Mouse (Mus musculus): ENCODE results near the gene Rgs6.

Gene Rgs6

DNA sequence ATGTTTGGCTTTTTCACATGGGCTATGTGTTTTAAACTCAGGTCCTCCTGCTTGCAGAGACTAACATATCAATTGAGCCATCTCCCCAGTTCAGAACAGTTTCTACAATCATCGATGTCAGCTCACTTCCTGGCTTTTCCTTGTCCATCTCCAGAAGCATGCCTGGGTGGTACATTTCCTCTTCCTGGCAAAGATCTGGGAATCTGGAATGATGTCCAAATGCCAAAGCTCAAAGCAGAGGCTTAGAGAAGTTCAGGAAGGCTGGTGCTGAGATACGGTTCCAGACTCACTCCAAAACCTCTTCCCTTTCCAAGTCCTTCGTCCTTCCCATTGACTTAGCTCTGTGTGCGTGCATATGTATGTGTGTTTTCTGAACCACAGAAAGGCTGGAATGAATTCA, 59.8 kb downstream of the Rgs6 start:
- no peak for DNase-seq (ENCODE audit: low spot score in 2 of 2)

DNA sequence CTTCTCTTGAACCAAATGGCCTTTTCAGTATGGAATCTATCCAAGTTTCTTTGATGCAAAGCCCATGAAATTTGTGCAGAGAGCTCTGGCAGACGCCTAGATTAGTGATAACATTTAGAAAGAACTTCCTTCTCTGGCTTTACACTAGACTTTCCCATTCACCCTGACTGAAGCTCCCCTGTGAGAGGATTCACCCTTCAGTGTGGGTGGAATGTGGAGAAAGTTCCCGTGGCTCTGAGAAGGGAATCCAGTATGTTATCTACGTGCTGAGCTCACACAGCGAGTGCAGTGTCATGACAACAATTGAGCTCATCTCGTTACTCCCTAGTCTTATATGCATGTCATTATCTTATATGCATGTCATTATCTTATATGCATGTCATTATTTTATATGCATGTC, 61.9 kb downstream of the Rgs6 start:
- DNase-seq (ENCODE audit: low spot score in 2 of 2) = no peak

GRCm38 (mm10) chr12:82664598-82664997, 76.5 kb downstream of the Rgs6 start:
- DNase-seq (ENCODE audit: low spot score in 2 of 2) = peak in 1 of 2 experiments; percentile 28

DNA sequence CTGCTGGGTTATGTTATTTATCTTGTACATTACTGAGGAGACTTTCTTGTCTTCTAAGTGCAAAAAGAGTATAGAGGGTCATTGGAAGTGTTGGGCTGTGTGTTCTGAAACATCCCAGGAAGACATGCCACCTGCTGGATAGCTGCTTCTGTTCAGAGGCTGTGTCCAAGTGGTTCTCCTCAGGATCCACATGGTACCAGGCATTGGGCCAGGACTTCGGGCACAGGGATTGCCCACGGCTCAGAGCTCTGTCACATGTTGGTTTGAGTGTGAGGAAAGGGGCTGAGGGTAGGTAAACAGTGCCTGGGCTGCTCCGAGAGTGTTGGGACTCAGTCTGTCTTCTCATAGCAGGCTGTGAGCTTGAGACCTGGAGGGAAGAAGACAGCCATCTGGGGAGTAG, 79.3 kb downstream of the Rgs6 start:
- DNase-seq (ENCODE audit: low spot score in 2 of 2) = no peak

DNA sequence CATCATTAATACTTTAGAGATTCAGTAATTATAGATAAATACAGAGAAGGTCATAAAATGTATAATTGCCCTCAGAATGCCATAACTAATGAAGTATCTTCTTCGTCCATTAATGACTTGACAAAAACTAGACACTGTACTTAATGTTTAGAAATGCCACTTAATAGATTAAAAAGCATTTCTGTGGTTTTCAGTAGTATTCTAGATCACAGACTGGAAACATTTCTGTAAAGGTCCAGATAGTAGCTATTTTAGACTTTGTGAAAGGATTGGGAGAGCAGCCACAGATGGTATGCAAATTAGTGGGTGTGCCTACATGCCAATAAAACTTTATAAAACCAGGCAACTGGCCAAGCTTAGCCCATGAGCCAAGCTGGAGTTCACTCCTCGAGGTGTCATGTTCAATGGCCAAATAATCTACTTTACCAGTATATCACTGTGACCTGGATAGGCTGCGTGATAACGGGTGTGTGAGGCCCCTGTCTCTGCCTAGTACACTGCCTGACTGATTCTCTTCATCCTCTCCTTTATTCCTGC, 82.2 kb downstream of the Rgs6 start:
- DNase-seq (ENCODE audit: low spot score in 2 of 2) = no peak

DNA sequence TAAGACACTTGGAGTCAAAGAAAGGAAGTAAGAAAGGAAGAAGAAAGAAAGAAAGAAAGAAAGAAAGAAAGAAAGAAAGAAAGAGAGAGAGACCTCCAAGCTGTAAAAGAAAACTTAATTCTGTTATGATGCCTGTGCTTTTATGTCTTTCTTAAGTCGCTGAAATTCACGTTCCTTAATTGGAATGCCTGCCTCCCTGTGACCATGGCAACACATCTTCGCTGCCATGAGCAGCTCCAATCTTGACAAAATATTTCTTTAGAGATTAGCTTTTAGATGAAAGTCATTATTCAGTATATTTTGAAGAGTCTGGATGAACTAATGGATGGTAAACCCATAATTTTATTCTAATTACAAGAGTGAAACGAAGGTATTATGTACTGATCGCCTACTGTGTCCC, 83.5 kb downstream of the Rgs6 start:
- no peak for DNase-seq (ENCODE audit: low spot score in 2 of 2)

DNA sequence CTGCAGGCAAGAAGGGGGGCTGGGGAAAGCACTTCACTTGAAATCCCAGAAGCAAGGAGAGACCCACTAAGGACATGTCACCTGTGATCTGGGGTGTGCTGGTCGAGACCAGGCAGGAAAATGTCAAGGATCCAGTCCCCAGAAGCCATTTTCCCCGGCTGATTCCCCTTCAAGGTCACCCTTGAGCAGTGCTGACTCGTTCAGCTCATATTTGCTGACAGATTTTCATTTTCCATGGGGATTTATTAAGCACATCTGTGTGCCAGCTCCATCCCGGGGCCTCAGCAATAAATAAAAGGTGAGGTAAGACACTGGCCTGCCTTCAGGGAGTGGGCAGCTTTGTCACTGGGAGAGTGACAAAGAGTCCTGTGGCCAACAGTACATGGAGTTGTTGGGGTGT, 87.0 kb downstream of the Rgs6 start:
- DNase-seq (ENCODE audit: low spot score in 2 of 2) = no peak

DNA sequence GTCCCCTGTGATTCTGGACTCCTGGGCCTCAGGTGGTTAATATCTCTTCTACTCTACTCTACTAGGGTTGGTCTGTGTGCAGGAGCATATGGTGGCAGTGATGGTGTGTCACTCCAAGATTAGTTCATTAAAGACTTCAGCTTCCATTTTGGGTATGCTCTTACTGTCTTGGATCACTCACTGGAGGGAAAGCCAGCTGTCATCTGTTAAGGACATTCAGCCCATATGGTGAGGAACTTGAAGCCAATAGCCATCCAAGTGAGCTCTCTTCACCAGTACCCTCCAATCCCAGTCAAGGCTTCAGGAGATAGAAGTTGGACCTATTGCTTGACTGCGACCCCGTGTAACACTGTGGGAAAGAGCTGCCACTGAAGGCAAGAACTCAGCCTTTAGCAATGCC, 98.9 kb downstream of the Rgs6 start:
- DNase-seq (ENCODE audit: low spot score in 2 of 2) = no peak

- DNase-seq (ENCODE audit: low spot score in 2 of 2) = no peak
These were observed 110.9 kb downstream of the Rgs6 start for GRCm38 (mm10) chr12:82698886-82699527.

- no peak for DNase-seq (ENCODE audit: low spot score in 2 of 2)
These were observed 111.4 kb downstream of the Rgs6 start for GRCm38 (mm10) chr12:82699528-82699905.

DNA sequence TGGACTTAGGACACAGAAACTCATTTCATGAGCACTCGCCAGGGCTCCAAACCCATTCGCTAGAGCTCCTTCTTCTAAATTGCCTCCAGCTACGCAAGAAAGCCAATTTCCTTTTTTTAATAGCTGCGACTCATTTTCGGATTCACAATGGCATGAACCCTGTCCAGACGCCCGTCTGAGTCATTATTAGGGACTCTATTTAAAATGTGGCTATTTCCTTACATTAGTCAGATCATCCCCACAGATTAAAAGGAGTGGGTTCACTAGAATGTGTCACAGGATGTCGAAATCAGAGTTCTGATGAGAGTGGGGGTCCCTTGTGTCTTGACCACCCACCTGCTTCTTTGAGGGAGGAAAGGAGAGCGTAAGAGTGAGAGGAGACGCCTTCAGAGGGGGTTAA, 112.1 kb downstream of the Rgs6 start:
- no peak for DNase-seq (ENCODE audit: low spot score in 2 of 2)

- DNase-seq (ENCODE audit: low spot score in 2 of 2) = no peak
These were observed 112.7 kb downstream of the Rgs6 start for GRCm38 (mm10) chr12:82700840-82701239.

DNA sequence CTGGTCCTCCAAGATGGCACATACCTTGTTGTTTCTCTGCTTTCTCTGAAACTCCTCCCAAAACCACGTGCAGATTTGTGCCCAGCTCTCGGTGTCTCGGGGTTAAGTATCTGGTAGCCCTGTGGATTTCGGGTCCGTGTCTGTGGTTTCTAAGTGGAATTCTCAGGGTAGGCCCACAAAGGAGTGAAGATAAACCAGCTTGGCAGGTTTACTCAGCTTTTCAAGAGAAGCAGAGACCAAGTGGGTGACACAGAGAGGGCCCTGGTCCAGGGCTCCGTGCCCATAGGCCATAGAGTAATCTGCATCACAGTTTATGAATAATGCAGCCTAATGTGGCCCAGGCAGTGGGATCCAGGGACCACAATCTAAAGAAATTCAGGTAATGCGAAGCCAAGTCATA, 113.3 kb downstream of the Rgs6 start:
- DNase-seq (ENCODE audit: low spot score in 2 of 2) = no peak

GRCm38 (mm10) chr12:82710376-82710775, 122.3 kb downstream of the Rgs6 start:
- no peak for DNase-seq (ENCODE audit: low spot score in 2 of 2)

GRCm38 (mm10) chr12:82714284-82714683, 126.2 kb downstream of the Rgs6 start:
- DNase-seq (ENCODE audit: low spot score in 2 of 2) = no peak

- DNase-seq (ENCODE audit: low spot score in 2 of 2) = no peak
These were observed 135.0 kb downstream of the Rgs6 start for GRCm38 (mm10) chr12:82723017-82723540.

- DNase-seq (ENCODE audit: low spot score in 2 of 2) = no peak
These were observed 138.2 kb downstream of the Rgs6 start for GRCm38 (mm10) chr12:82726255-82726654.

GRCm38 (mm10) chr12:82731587-82731986, 143.5 kb downstream of the Rgs6 start:
- no peak for DNase-seq (ENCODE audit: low spot score in 2 of 2)

GRCm38 (mm10) chr12:82742955-82743354, 154.9 kb downstream of the Rgs6 start:
- no peak for DNase-seq (ENCODE audit: low spot score in 2 of 2)

DNA sequence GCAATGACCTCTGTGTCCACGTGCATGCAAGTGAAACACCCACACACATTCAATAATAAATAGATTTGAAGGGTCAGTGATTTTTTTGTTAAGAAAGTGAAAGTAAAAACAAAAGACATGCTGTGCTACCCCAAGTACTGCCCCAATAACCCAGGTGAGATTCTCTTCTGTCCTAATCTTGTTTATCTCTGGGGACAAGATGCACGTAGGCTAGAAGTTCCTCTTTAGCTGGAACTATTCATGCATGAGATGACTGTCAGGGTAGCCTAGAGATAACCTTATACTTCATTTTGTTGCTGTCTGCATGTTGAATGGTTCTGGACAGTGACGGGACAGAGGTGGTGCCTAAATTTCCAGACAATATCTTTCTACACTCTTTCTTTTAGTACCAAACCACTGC, 155.9 kb downstream of the Rgs6 start:
- DNase-seq (ENCODE audit: low spot score in 2 of 2) = no peak

DNA sequence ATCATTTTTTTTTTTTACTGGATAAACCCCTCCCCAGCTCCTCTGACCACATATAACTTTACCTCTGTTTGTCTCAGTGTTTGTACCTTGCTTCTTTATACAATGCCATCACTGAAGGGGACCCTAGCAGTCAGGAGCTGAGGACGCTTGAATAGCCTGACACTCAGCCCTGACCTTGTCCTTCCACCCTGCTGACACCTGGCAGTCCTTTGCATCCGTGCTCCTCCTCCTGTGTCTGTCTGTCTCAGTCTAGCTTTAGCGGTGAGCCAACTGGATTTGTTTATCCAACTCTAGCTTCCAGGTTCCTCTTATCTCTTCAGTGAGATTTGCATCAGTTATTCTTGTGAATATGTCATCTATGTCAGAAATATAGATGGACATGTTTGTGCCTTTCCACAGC, 156.7 kb downstream of the Rgs6 start:
- no peak for DNase-seq (ENCODE audit: low spot score in 2 of 2)

DNA sequence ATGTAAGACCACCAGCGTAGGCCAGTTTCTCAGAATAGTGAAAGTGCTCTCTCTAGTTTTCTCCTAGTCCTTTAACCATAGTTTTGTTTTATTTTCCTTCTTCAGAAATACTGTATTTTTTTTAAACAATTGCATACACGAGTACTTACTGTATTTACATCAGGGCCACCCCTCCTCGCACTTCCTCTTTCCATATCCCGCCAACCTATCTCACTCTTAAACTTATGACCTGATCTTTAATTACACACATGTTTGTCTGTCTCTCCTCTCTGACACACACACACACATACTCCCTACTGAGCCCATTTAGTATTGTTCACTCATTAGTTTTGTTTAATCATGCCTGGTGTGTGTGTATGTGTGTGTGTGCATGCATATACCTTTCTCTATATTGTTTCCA, 159.0 kb downstream of the Rgs6 start:
- no peak for DNase-seq (ENCODE audit: low spot score in 2 of 2)

DNA sequence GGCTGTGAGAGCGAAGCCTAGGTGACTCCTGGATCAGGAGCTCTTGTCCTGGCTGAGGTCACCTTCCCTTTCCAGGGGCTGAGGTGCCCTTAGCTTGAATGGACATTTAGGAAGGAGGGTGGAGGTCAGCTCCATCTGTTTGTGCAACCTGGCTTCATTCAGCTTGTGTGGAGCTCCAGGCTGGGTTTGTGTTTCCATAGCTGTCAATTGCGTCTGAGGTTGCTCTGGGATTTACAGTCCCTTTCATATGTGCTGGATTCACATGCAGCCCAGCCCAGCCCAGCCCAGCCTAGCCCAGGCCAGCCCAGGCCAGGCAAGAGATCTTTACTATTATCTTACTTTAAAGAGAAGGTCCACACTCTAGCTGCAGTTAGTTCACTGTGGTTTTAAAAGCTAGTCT, 163.8 kb downstream of the Rgs6 start:
- no peak for DNase-seq (ENCODE audit: low spot score in 2 of 2)

DNA sequence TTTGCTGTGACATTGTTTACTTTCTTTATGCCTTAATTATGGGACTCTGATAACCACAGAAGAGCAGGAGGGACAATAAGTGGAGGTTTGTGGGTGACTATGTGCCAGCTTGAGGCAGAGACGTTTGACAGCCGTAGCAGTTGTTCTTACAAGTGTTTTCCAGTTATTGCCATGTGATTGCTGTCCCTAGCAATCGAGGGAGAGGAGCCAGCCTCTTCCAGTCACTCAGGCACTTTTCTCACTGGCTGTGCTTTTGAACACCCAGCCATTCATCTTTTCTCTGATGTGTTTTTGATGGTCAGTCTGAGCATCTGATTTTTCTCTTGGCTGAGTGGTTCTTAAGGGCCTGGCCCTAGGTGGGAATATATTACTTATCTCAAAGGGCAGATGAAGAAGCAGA, 166.4 kb downstream of the Rgs6 start:
- DNase-seq (ENCODE audit: low spot score in 2 of 2) = no peak
